Mouse (Mus musculus) lung, embryonic 14.5 days (tissue): ENCODE data around the gene Ccdc149. TPM values are rescaled to one million over a fixed set of nuclear protein-coding genes. Genes with fewer than 3 reads are reported as not detected.

ENCODE experiments used
- ATAC-seq: fragments of 200-750 bp; cut with Nextera tagmentation; 2 replicates; pipeline ENCODE4 v1.8.0; 2017; ENCODE audit warnings: mild to moderate bottlenecking, moderate TSS enrichment, moderate library complexity; ENCODE audit not compliant: insufficient read depth
- DNase-seq: peaks from one replicate; pipeline ENCODE4 v3.0.0-alpha.2; 2015
- H3K27ac ChIP-seq: fragments of 300-500 bp; sonication (generic); 2 replicates; pipeline ENCODE4 v1.5.1; 2014; ENCODE audit warnings: low read depth, mild to moderate bottlenecking, moderate library complexity
- H3K27me3 ChIP-seq: fragments of 300-500 bp; sonication (generic); 2 replicates; pipeline ENCODE4 v1.6.1; 2014; ENCODE audit warnings: low read length, control low read depth; ENCODE audit not compliant: insufficient read depth
- H3K36me3 ChIP-seq: fragments of 300-500 bp; sonication (generic); 2 replicates; pipeline ENCODE4 v1.6.1; 2014; ENCODE audit warnings: control low read depth; ENCODE audit not compliant: insufficient read depth
- H3K4me1 ChIP-seq: fragments of 300-500 bp; sonication (generic); 2 replicates; pipeline ENCODE4 v1.6.1; 2014; ENCODE audit warnings: antibody characterized with exemption, control low read depth; ENCODE audit not compliant: insufficient read depth
- H3K4me2 ChIP-seq: fragments of 300-500 bp; sonication (generic); 2 replicates; pipeline ENCODE4 v1.6.1; 2014; ENCODE audit warnings: mild to moderate bottlenecking
- H3K4me3 ChIP-seq: fragments of 300-500 bp; sonication (generic); 2 replicates; pipeline ENCODE4 v1.5.1; 2014; ENCODE audit warnings: low read depth, low read length
- H3K9ac ChIP-seq: fragments of 300-500 bp; sonication (generic); 2 replicates; pipeline ENCODE4 v1.6.1; 2014
- H3K9me3 ChIP-seq: fragments of 300-500 bp; sonication (generic); 2 replicates; pipeline ENCODE4 v1.6.1; 2016; ENCODE audit warnings: low read depth, low read length, control low read depth
- CTCF ChIP-seq: IDR thresholded peaks from 2 replicates; pipeline ENCODE4 v1.5.1; 2016; ENCODE audit warnings: antibody characterized with exemption, low read depth
- WGBS: fragments of 180-500 bp; shearing (Covaris S2); extraction: QIAGEN DNeasy Blood & Tissue Kit; methylation state at CpG from one replicate; pipeline ENCODE4 v1.1.7; 2014; 5-methylcytosine and 5-hydroxymethylcytosine counted together
- polyA plus RNA-seq: library from polyadenylated mRNA; unstranded; fragments of >200 nt; fragmentation: Nextera tagmentation; extraction: Ambion mirVana; gene quantifications from 2 replicates; pipeline ENCODE4 v1.2.1, GENCODE M21; 2014

Ccdc149 gene
- polyA plus RNA-seq, 1 experiment from 2014 or later, result 2.8 TPM

DNA sequence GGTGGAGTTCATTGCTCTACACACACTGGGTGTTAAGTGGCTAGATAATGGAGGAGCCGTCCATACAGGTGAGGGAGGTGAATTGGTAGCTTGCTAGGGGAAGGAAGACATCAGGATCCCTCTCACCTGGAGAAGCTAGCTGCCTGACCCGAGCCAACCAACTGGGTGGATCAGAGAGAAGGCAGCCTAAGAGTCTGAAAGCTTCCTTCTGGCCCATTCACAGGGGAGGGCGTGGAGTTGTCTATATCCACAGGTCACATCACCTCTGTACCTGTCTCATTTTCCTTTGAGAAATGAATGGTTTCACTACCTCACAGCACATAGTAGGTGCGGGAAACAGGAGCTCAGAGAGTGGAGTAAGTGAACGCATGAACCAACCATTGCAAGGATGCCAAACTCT lies 770 bp downstream of the Ccdc149 start:
- no peaks in the 10 kb centered on the region for H3K9me3 ChIP-seq
- peak overlapping the region; percentile 87 for H3K4me2 ChIP-seq
- H3K27ac ChIP-seq, result no peak overlapping the region
- ATAC-seq (peak; percentile 13; the same call in 1 of the 2 replicates), DNase-seq (no peak)
- TF ChIP-seq CTCF, result no peak
- H3K27me3 ChIP-seq, result 0 out of 2 replicates have a peak, but pooled peaks cover 7% of the 10 kb centered on the region
- peak overlapping the region; percentile 60 for H3K4me3 ChIP-seq
- no peak overlapping the region; the same call in 1 of the 2 replicates for H3K9ac ChIP-seq
- H3K4me1 ChIP-seq, result no peaks in the 10 kb centered on the region
- no peaks in the 10 kb centered on the region for H3K36me3 ChIP-seq
- WGBS, result 45% methylated on average over 5 of the region's 5 CpGs

DNA sequence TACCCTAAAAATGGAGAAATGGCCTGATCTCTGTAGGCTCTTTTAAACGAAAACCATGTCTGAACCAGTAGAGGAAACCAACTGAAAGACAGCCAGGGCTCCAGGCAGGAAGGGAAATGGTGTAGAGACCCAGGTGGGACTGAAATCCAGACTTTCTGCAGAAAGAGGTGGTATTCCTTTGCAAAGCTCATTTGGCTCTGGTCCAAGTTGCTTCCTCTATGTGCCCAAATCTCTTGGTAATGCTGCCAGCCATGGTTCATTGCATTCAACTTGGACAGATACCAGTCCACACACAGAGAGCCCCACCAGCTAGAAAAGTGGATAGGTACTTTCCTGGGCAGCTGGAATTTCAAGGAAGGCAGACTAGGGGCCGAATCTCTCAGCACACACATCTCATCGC lies 3.5 kb downstream of the Ccdc149 start:
- no peak overlapping the region for H3K4me2 ChIP-seq
- H3K9me3 ChIP-seq, result no peaks in the 10 kb centered on the region; the same call in 1 of the 2 replicates
- no peaks in the 10 kb centered on the region for H3K36me3 ChIP-seq
- H3K4me1 ChIP-seq, result no peaks in the 10 kb centered on the region
- H3K27ac ChIP-seq, result no peak overlapping the region
- no peak overlapping the region for H3K4me3 ChIP-seq
- WGBS, result 82% methylated on average over 3 of the region's 3 CpGs
- 0 out of 2 replicates have a peak, but pooled peaks cover 7% of the 10 kb centered on the region for H3K27me3 ChIP-seq
- no peak overlapping the region for H3K9ac ChIP-seq
- DNase-seq (no peak), ATAC-seq (no peak)
- TF ChIP-seq CTCF, result no peak

DNA sequence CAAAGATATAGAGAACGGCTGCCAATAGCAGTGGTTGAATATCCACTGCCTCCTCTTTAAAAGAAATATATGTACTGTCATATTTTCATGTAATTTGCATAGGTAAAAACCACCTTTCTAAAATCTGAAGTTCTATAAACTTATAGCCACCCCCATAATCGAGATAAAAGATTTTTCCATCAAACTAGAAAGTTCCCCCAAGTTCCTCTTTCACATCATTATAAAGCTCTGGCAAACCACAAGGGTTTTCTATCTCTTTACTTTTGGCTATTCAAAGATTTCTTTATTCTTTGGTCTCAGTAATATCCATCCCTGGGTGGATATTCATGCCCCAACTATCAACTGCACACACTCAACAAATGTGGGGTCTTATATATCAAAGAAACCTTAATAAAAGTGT lies 8.9 kb downstream of the Ccdc149 start:
- H3K27me3 ChIP-seq, result no peaks in the 10 kb centered on the region
- no peaks in the 10 kb centered on the region for H3K4me1 ChIP-seq
- no peak overlapping the region for H3K27ac ChIP-seq
- ATAC-seq (no peak), DNase-seq (no peak)
- no peaks in the 10 kb centered on the region; the same call in 1 of the 2 replicates for H3K9me3 ChIP-seq
- H3K4me3 ChIP-seq, result no peak overlapping the region
- 65% methylated on average over 2 of the region's 2 CpGs for WGBS
- H3K9ac ChIP-seq, result no peak overlapping the region
- no peak for TF ChIP-seq CTCF
- H3K36me3 ChIP-seq, result no peaks in the 10 kb centered on the region
- no peak overlapping the region for H3K4me2 ChIP-seq

DNA sequence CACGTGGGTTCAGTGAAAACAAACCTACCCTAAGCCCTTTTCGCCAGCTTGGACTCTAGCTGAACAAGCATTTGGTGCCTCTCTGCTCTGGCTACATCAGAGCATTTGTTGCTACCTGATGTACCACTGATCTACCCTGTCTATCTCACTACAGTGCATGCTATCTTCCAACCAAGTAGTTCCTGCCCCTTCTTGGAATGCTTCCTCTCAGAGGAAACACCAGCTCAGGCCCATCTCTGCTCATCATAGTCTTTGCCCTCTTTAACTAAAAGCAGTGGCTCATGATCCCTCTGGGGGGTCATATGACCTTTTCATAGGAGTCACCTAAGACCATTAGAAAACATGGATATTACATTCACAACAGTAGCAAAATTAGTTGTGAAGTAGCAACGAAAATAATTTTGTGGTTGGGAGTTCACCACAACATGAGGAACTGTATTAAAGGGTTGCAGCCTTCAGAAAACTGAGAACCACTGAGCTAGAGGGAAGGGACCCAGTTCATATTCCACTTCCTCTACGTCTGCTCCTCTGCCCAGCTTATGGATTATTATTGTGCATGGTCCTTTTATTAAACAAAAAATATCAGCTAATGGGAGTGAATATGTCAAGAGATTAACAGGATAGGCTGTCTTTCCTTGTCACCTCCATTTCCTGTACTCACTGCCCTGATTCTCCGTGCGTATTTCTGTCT lies 9.7 kb downstream of the Ccdc149 start:
- Histone ChIP-seq H3K9ac (no peak overlapping the region), H3K27ac (no peak overlapping the region), H3K9me3 (no peaks in the 10 kb centered on the region; the same call in 1 of the 2 replicates), H3K36me3 (no peaks in the 10 kb centered on the region), H3K27me3 (no peaks in the 10 kb centered on the region), H3K4me1 (no peaks in the 10 kb centered on the region), H3K4me3 (no peak overlapping the region), H3K4me2 (no peak overlapping the region)
- no peak for ATAC-seq
- TF ChIP-seq CTCF, result no peak
- 62% methylated on average over 6 of the region's 6 CpGs for WGBS
- no peak for DNase-seq

GRCm38 (mm10) chr5:52459308-52459707 lies 12.0 kb downstream of the Ccdc149 start:
- TF ChIP-seq CTCF, result no peak
- H3K36me3 ChIP-seq, result no peaks in the 10 kb centered on the region
- DNase-seq, result no peak

DNA sequence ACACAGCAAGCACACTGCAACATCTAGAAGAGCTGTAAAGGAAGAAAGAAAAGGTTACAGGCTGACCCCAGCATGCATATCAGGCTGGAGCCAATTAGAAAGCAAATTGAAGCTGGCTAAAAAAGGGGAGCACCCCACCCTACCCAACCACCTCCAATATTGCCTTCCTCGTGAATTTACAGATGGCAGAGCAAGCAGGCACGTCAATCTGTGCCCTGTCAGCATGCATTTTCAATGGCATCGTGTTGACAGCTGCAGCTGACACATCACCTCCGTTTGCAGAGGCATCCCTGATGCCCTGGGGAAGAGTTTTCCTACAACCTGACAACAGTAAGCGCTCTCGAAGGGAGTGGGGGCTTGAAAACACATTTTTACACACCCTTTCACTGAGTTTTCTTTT lies 14.2 kb downstream of the Ccdc149 start:
- 57% methylated on average over 6 of the region's 6 CpGs for WGBS
- TF ChIP-seq CTCF, result no peak
- Histone ChIP-seq H3K27ac (no peak overlapping the region), H3K36me3 (no peaks in the 10 kb centered on the region), H3K9ac (no peak overlapping the region), H3K9me3 (no peaks in the 10 kb centered on the region), H3K4me1 (no peaks in the 10 kb centered on the region), H3K27me3 (no peaks in the 10 kb centered on the region), H3K4me3 (no peak overlapping the region), H3K4me2 (no peak overlapping the region)
- ATAC-seq, result no peak
- DNase-seq, result no peak

More at GRCm38 (mm10) chr5:52459308-52459707, 12.0 kb downstream of the Ccdc149 start:
- Histone ChIP-seq H3K4me2 (no peak overlapping the region), H3K27me3 (no peaks in the 10 kb centered on the region), H3K4me3 (no peak overlapping the region), H3K27ac (no peak overlapping the region), H3K9ac (no peak overlapping the region), H3K9me3 (no peaks in the 10 kb centered on the region), H3K4me1 (no peaks in the 10 kb centered on the region)
- WGBS, result 74% methylated on average over 4 of the region's 4 CpGs
- ATAC-seq, result no peak

DNA sequence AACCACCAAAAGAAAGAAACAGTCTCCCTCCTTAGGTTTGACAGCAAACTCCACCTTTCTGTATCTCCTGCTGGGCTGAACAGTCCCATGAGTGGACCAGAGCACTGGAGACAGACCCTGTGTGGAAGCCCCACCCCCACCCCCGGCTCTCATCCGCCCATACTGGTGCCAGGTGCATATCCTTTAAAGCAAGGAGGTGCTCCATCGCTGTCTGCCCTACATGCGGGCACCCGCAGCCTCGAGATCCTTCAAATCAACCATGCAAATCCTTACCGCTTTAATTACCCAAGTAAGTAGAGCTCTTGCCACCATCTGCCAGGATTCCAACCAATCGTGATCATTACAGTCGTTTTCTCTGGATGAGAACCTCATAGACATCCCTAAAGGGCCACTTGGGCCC lies 20.5 kb downstream of the Ccdc149 start:
- TF ChIP-seq CTCF, result no peak
- Histone ChIP-seq H3K27ac (no peak overlapping the region), H3K36me3 (no peaks in the 10 kb centered on the region), H3K4me1 (no peaks in the 10 kb centered on the region), H3K9me3 (no peaks in the 10 kb centered on the region), H3K9ac (no peak overlapping the region), H3K27me3 (no peaks in the 10 kb centered on the region), H3K4me2 (no peak overlapping the region), H3K4me3 (no peak overlapping the region)
- no peak for DNase-seq
- no peak for ATAC-seq
- WGBS, result 78% methylated on average over 9 of the region's 9 CpGs
